Mouse (Mus musculus) olfactory bulb, adult 2 months (tissue): ENCODE measurements around the gene Kcnip4.

Experiments used
- CTCF ChIP-seq: fragments of 200-500 bp; IDR thresholded peaks from 2 replicates; pipeline ENCODE4 v1.5.1; 2012; ENCODE audit warnings: low read depth, mild to moderate bottlenecking, low read length, moderate library complexity; ENCODE audit not compliant: insufficient read depth
- POLR2A ChIP-seq: fragments of 200-500 bp; IDR thresholded peaks from 2 replicates; pipeline ENCODE4 v1.6.1; 2012; ENCODE audit warnings: mild to moderate bottlenecking, low read depth, low read length, moderate library complexity; ENCODE audit not compliant: insufficient read depth

DNA sequence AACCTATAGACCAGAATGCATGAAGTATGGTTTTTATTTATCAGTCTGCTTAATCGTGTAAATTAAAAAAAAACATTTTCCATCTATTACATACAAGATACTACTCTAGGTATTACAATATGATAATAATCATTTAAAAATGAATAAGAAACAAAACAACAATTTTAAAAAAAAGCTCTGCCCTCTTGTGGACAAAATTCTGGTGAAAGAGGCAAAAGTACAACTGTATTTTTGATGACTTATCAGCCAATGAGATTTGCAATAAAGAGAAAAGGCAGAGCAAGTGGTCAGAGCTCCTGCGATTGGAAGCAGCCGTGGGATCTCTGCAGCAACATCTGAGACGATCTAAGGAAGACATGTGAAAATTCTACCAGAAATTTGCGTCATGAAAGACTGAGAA, 172.6 kb downstream of the Kcnip4 start:
- TF ChIP-seq CTCF (no peak), POLR2A (no peak)
